Mouse (Mus musculus): ENCODE results near the gene Hist2h2ab. TPM values are rescaled to one million over a fixed set of nuclear protein-coding genes. Genes with fewer than 3 reads are reported as not detected.

Gene Hist2h2ab
- total RNA-seq (2014; rRNA removed; ENCODE audit: low replicate concordance) (41.6 and 50.4 TPM in 2 replicates), polyA plus RNA-seq (2015; fragmentation: Nextera tagmentation; extraction: Ambion mirVana) (not detected in 2 replicates)

DNA sequence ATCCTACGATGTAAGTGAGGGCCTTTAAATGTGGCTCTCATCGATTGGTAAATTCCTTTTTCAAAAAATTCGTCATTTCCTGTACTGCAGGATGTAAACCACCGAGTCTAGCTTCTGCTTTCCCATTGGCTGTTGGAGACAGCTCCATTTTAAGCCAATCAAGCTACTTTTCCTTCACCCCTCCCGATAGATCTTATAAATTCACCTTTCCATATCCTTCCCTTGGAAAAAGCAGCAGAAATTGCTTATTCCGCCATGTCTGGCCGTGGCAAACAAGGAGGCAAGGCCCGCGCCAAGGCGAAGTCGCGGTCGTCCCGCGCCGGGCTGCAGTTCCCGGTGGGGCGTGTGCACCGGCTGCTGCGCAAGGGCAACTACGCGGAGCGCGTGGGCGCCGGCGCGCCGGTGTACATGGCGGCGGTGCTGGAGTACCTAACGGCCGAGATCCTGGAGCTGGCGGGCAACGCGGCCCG, at the start of gene Hist2h2ab, which contains the start of gene Bola1:
Gene Hist2h2ab, plus strand, starts transcription at position 205 of the 470 bp plus-strand sequence.
Gene Bola1, minus strand, starts transcription at position 49 of the 470 bp plus-strand sequence.
- H3K27ac ChIP-seq (ENCODE audit: low read depth): peak within 1 kb of the TSS; percentile 96
- TF ChIP-seq EP300 (IDR thresholded peaks at IDR 0.05; ENCODE audit: low read depth): peak; percentile 68
- TF ChIP-seq CTCF (IDR thresholded peaks at IDR 0.05; ENCODE audit: low read depth): no peak
- H3K9ac ChIP-seq (replicated peaks; ENCODE audit: low read depth, low read length): peak within 1 kb of the TSS; percentile 83
- under 1% methylated on average over 36 of the region's 37 CpGs for WGBS
- no peaks in the 10 kb centered on the region for H3K27me3 ChIP-seq (ENCODE audit: control insufficient read depth, insufficient read depth, low read length)
- H3K9me3 ChIP-seq (replicated peaks; ENCODE audit: control insufficient read depth, low read length): no peaks in the 10 kb centered on the region
- ATAC-seq (ENCODE audit: insufficient read depth, low read depth) (peak; percentile 76), DNase-seq (ENCODE audit: low spot score) (peak; percentile 97)
- peaks cover 26% of the 10 kb centered on the region for H3K4me1 ChIP-seq (ENCODE audit: control insufficient read depth, insufficient read depth)
- peak within 1 kb of the TSS; percentile 82 for H3K4me2 ChIP-seq (ENCODE audit: low read depth, low read length)
- no peaks in the 10 kb centered on the region for H3K36me3 ChIP-seq (replicated peaks; ENCODE audit: control insufficient read depth, insufficient read depth, low read length)
- peak within 1 kb of the TSS; percentile 64 for H3K4me3 ChIP-seq (ENCODE audit: low read depth, low read length)

DNA sequence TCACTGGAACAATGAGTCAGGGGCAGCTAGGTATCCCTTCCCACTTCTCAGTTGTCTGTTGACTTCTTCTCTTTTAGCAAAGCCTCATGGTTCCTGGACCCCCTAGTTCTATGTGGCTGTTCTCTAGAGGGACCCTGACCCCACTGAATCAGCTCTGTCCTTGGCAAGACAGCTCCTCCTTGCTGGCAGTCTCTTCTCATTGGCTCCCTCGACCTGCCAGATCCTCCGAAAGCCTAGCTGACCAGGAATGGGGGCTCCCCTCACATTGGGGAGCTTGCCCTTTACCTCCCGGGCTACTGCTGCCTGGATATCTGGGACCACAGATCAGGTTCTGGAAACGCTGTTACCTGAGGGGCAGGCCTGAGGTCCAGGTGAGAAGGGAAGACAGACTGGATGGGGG, 49.4 kb upstream of the Hist2h2ab start:
- H3K36me3 ChIP-seq (replicated peaks; ENCODE audit: control insufficient read depth, insufficient read depth, low read length): peaks cover 14% of the 10 kb centered on the region
- no peaks in the 10 kb centered on the region for H3K9me3 ChIP-seq (replicated peaks; ENCODE audit: control insufficient read depth, low read length)
- H3K27ac ChIP-seq (ENCODE audit: low read depth): peak overlapping the region; percentile 100
- peaks cover 22% of the 10 kb centered on the region for H3K4me1 ChIP-seq (ENCODE audit: control insufficient read depth, insufficient read depth)
- no peaks in the 10 kb centered on the region for H3K27me3 ChIP-seq (ENCODE audit: control insufficient read depth, insufficient read depth, low read length)
- no peak overlapping the region for H3K4me3 ChIP-seq (ENCODE audit: low read depth, low read length)
- TF ChIP-seq CTCF (IDR thresholded peaks at IDR 0.05; ENCODE audit: low read depth) (no peak), EP300 (IDR thresholded peaks at IDR 0.05; ENCODE audit: low read depth) (no peak)
- H3K9ac ChIP-seq (replicated peaks; ENCODE audit: low read depth, low read length): no peak overlapping the region
- WGBS: 78% methylated on average over 4 of the region's 4 CpGs
- DNase-seq (ENCODE audit: low spot score) (no peak), ATAC-seq (ENCODE audit: insufficient read depth, low read depth) (no peak)
- H3K4me2 ChIP-seq (ENCODE audit: low read depth, low read length): no peak overlapping the region

DNA sequence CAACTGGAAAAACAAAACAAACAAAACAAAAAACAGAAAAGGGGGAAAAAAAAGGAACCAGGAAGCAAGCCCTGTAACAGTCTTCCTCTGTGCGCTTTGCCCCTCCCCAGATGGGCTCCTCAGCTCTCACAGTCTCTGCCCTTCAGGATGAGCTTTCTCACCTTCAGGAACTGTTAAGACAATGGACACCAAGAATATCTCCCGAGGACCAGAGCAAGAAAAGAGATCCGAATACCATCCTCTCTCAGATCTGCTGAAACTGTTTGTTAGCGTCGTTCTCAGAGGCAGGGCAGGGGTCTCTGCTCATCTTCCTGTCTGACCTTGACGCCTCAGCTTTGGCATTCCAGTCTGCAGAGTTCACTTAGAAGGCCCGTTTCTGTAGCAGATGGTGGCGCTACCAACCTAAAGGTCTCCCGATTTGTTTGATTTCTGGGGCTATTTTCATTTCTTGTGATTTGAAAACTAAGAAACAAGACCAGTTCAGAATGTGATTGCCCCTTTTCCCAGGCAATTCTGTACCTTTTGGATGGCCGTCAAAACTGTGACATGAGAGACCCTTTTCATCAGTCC, 48.6 kb upstream of the Hist2h2ab start:
- peak overlapping the region; percentile 84 for H3K9ac ChIP-seq (replicated peaks; ENCODE audit: low read depth, low read length)
- DNase-seq (ENCODE audit: low spot score) (no peak), ATAC-seq (ENCODE audit: insufficient read depth, low read depth) (no peak)

DNA sequence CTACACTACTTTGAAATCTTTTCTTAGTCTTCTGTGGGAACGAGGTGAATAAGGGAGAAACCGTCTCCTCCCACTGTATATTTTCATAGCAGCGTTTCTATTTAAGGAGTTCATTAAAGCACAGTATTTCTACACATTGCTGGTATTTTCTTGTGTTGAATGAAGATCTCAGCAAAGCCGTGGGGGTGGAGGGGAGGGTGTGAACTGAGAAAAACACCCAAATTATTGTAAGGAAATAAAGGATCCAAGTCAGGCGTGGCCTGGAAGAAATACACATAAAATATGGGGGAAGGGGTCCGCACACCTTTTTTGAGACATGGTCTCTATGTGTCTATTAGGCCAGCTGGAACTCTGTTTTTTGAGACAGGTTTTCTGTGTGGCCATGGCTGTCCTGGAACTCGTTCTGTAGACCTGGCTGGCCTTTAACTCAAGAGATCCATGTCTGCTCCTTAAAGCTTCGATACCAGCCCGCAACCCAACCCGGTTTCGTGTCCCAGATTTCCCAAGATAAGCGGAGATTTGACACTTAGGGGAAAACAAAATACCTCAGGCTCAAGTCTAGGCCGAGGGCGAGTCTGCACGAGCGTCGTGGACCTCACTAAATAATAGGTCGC, 48.0 kb upstream of the Hist2h2ab start:
- TF ChIP-seq EP300 (IDR thresholded peaks at IDR 0.05; ENCODE audit: low read depth) (no peak), CTCF (IDR thresholded peaks at IDR 0.05; ENCODE audit: low read depth) (no peak)
- peak overlapping the region; percentile 100 for H3K27ac ChIP-seq (ENCODE audit: low read depth)
- H3K9ac ChIP-seq (replicated peaks; ENCODE audit: low read depth, low read length): peak overlapping the region; percentile 84
- ATAC-seq (ENCODE audit: insufficient read depth, low read depth) (peak; percentile 7; the same call in 1 of the 2 replicates), DNase-seq (ENCODE audit: low spot score) (no peak)
- peak overlapping the region; percentile 87 for H3K4me3 ChIP-seq (ENCODE audit: low read depth, low read length)
- H3K27me3 ChIP-seq (ENCODE audit: control insufficient read depth, insufficient read depth, low read length): no peaks in the 10 kb centered on the region
- H3K36me3 ChIP-seq (replicated peaks; ENCODE audit: control insufficient read depth, insufficient read depth, low read length): peaks cover 27% of the 10 kb centered on the region
- H3K4me2 ChIP-seq (ENCODE audit: low read depth, low read length): peak overlapping the region; percentile 82
- H3K4me1 ChIP-seq (ENCODE audit: control insufficient read depth, insufficient read depth): peaks cover 22% of the 10 kb centered on the region
- H3K9me3 ChIP-seq (replicated peaks; ENCODE audit: control insufficient read depth, low read length): no peaks in the 10 kb centered on the region
- 16% methylated on average over 18 of the region's 18 CpGs for WGBS

More for the DNA sequence above, 48.6 kb upstream of the Hist2h2ab start:
- Histone ChIP-seq H3K9me3 (replicated peaks; ENCODE audit: control insufficient read depth, low read length) (no peaks in the 10 kb centered on the region), H3K4me2 (ENCODE audit: low read depth, low read length) (peak overlapping the region; percentile 82), H3K36me3 (replicated peaks; ENCODE audit: control insufficient read depth, insufficient read depth, low read length) (peaks cover 21% of the 10 kb centered on the region), H3K27me3 (ENCODE audit: control insufficient read depth, insufficient read depth, low read length) (no peaks in the 10 kb centered on the region), H3K4me1 (ENCODE audit: control insufficient read depth, insufficient read depth) (peaks cover 22% of the 10 kb centered on the region), H3K4me3 (ENCODE audit: low read depth, low read length) (peak overlapping the region; percentile 87), H3K27ac (ENCODE audit: low read depth) (peak overlapping the region; percentile 100)
- WGBS: 41% methylated on average over 10 of the region's 10 CpGs
- no peak for TF ChIP-seq CTCF (IDR thresholded peaks at IDR 0.05; ENCODE audit: low read depth)
- TF ChIP-seq EP300 (IDR thresholded peaks at IDR 0.05; ENCODE audit: low read depth): no peak

DNA sequence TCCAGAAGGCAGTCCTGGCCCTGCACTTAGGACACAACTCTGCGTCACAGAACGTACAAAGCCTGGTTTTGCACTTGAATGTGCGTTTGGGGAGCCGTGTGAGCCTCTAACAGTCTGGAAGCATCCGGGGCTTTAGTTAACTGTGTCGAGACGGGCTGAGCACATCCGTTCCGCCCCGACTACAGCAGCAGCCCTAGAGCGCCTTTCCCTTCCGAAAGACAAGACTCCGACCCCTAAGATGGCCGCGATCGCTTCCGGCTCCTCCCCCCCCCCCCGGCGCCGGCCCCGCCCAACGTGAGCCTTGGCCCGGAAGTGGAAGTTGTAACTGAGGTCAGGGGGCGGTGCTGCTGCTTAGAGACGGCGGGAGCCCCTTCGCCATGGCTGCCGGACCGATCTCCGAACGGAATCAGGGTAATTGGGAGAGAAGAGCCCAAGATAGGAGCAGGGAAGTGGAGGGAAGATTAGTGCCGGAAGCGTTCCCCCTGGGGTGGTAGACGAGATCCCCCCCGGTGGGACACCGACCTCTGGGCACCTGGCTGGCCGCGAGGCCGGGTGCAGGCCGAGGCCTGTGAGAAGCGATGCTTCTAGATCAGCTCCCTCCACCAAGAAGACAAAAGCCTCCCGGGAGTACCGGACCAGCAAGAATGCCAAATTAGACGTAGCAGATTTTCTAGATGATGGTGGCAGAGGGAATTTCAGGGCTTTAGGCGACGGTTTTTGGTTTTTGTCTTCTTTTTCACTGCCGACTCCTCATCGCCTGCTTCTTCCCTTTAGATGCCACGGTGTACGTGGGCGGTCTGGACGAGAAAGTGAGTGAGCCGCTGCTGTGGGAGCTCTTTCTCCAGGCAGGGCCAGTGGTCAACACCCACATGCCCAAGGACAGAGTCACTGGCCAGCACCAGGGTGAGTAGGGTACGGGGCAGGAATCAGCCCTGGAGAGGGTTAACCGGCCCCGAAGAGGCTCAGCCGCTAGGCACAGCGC, 47.2 kb upstream of the Hist2h2ab start, which contains the start of gene Sf3b4:
Gene Sf3b4, plus strand, starts transcription at position 136 of the 982 bp plus-strand sequence.
- DNase-seq (ENCODE audit: low spot score) (peak; percentile 94), ATAC-seq (ENCODE audit: insufficient read depth, low read depth) (peak; percentile 94)
- Histone ChIP-seq H3K36me3 (replicated peaks; ENCODE audit: control insufficient read depth, insufficient read depth, low read length) (peaks cover 31% of the 10 kb centered on the region), H3K9me3 (replicated peaks; ENCODE audit: control insufficient read depth, low read length) (no peaks in the 10 kb centered on the region), H3K4me2 (ENCODE audit: low read depth, low read length) (peak within 1 kb of the TSS; percentile 82), H3K9ac (replicated peaks; ENCODE audit: low read depth, low read length) (peak within 1 kb of the TSS; percentile 84), H3K4me3 (ENCODE audit: low read depth, low read length) (peak within 1 kb of the TSS; percentile 87), H3K27me3 (ENCODE audit: control insufficient read depth, insufficient read depth, low read length) (no peaks in the 10 kb centered on the region), H3K4me1 (ENCODE audit: control insufficient read depth, insufficient read depth) (peaks cover 22% of the 10 kb centered on the region), H3K27ac (ENCODE audit: low read depth) (peak within 1 kb of the TSS; percentile 100)
- TF ChIP-seq CTCF (IDR thresholded peaks at IDR 0.05; ENCODE audit: low read depth): no peak
- TF ChIP-seq EP300 (IDR thresholded peaks at IDR 0.05; ENCODE audit: low read depth): peak; percentile 80; the same call in 1 of the 2 replicates
- under 1% methylated on average over 56 of the region's 58 CpGs for WGBS
